Mouse (Mus musculus) embryonic facial prominence, embryonic 14.5 days (tissue): Measurements from ENCODE around the gene Rad51b. TPM values are rescaled to one million over a fixed set of nuclear protein-coding genes. Genes with fewer than 3 reads are reported as not detected.
A peak's percentile ranks its signal among the peaks of the same experiment; 100 is the strongest.

Experiments
- ATAC-seq: fragments of 200-750 bp; cut with Nextera tagmentation; 2 replicates; pipeline ENCODE4 v1.8.0; 2017; ENCODE audit warnings: low read depth, moderate number of reproducible peaks, moderate TSS enrichment
- DNase-seq: peaks from one replicate; pipeline ENCODE4 v3.0.0-alpha.2; 2015; ENCODE audit warnings: low spot score
- H3K27ac ChIP-seq: fragments of 300-500 bp; sonication (generic); replicated peaks from 2 replicates; pipeline ENCODE4 v1.5.1; 2014; ENCODE audit warnings: low read depth, mild to moderate bottlenecking, low read length, moderate library complexity
- H3K27me3 ChIP-seq: fragments of 300-500 bp; sonication (generic); replicated peaks from 2 replicates; pipeline ENCODE4 v1.6.1; 2014; ENCODE audit warnings: low read length; ENCODE audit not compliant: control insufficient read depth, insufficient read depth
- H3K36me3 ChIP-seq: fragments of 300-500 bp; sonication (generic); 2 replicates; pipeline ENCODE4 v1.6.1; 2014; ENCODE audit warnings: low read length, mixed read lengths; ENCODE audit not compliant: control insufficient read depth, insufficient read depth
- H3K4me1 ChIP-seq: fragments of 300-500 bp; sonication (generic); 2 replicates; pipeline ENCODE4 v1.6.1; 2014; ENCODE audit warnings: antibody characterized with exemption, low read length; ENCODE audit not compliant: control insufficient read depth, insufficient read depth
- H3K4me2 ChIP-seq: fragments of 300-500 bp; sonication (generic); 2 replicates; pipeline ENCODE4 v1.6.1; 2014; ENCODE audit warnings: low read depth, mild to moderate bottlenecking, low read length, moderate library complexity, mixed read lengths
- H3K4me3 ChIP-seq: fragments of 300-500 bp; sonication (generic); 2 replicates; pipeline ENCODE4 v1.5.1; 2014; ENCODE audit warnings: low read depth, mild to moderate bottlenecking, low read length
- H3K9ac ChIP-seq: fragments of 300-500 bp; sonication (generic); 2 replicates; pipeline ENCODE4 v1.6.1; 2014; ENCODE audit warnings: low read depth, mild to moderate bottlenecking, low read length, moderate library complexity, mixed read lengths
- H3K9me3 ChIP-seq: fragments of 300-500 bp; sonication (generic); 2 replicates; pipeline ENCODE4 v1.6.1; 2016; ENCODE audit warnings: low read length; ENCODE audit not compliant: control insufficient read depth
- WGBS: fragments of 180-500 bp; shearing (Covaris S2); extraction: QIAGEN DNeasy Blood & Tissue Kit; methylation state at CpG from one replicate; pipeline ENCODE4 v1.1.7; 2014; 5-methylcytosine and 5-hydroxymethylcytosine counted together
- polyA plus RNA-seq: library from polyadenylated mRNA; unstranded; fragments of >200 nt; fragmentation: Nextera tagmentation; extraction: Ambion mirVana; gene quantifications from 2 replicates; pipeline ENCODE4 v1.2.1, GENCODE M21; 2014

The Rad51b gene
- polyA plus RNA-seq, 1 experiment from 2014 or later, result 5.1 TPM

GRCm38 (mm10) chr12:79796823-79797821, 500.0 kb downstream of the Rad51b start:
- H3K4me3 ChIP-seq, result no peak overlapping the region
- peak overlapping the region; percentile 28; the same call in 1 of the 2 replicates for H3K27ac ChIP-seq
- no peaks in the 10 kb centered on the region for H3K36me3 ChIP-seq
- no peaks in the 10 kb centered on the region for H3K9me3 ChIP-seq
- H3K4me1 ChIP-seq, result no peaks in the 10 kb centered on the region
- H3K9ac ChIP-seq, result no peak overlapping the region
- no peaks in the 10 kb centered on the region for H3K27me3 ChIP-seq
- ATAC-seq (no peak), DNase-seq (no peak)
- 84% methylated on average over 18 of the region's 18 CpGs for WGBS
- no peak overlapping the region for H3K4me2 ChIP-seq

- no peak for ATAC-seq
- DNase-seq, result no peak
- Histone ChIP-seq H3K4me3 (no peak overlapping the region), H3K4me1 (no peaks in the 10 kb centered on the region), H3K4me2 (no peak overlapping the region), H3K27ac (no peak overlapping the region), H3K9me3 (no peaks in the 10 kb centered on the region), H3K9ac (no peak overlapping the region), H3K36me3 (no peaks in the 10 kb centered on the region), H3K27me3 (no peaks in the 10 kb centered on the region)
- WGBS, result 92% methylated on average over 3 of the region's 3 CpGs
Observed at GRCm38 (mm10) chr12:79798488-79798887, 501.4 kb downstream of the Rad51b start.

GRCm38 (mm10) chr12:79799370-79799769, 502.3 kb downstream of the Rad51b start:
- Histone ChIP-seq H3K4me1 (no peaks in the 10 kb centered on the region), H3K36me3 (no peaks in the 10 kb centered on the region), H3K4me3 (no peak overlapping the region), H3K4me2 (no peak overlapping the region), H3K27ac (no peak overlapping the region), H3K9ac (no peak overlapping the region), H3K27me3 (no peaks in the 10 kb centered on the region), H3K9me3 (no peaks in the 10 kb centered on the region)
- ATAC-seq, result no peak
- DNase-seq, result no peak
- 59% methylated on average over 5 of the region's 5 CpGs for WGBS

GRCm38 (mm10) chr12:79803670-79804069, 506.6 kb downstream of the Rad51b start:
- H3K4me2 ChIP-seq, result no peak overlapping the region
- no peak overlapping the region for H3K9ac ChIP-seq
- no peaks in the 10 kb centered on the region for H3K9me3 ChIP-seq
- H3K27me3 ChIP-seq, result no peaks in the 10 kb centered on the region
- no peaks in the 10 kb centered on the region for H3K36me3 ChIP-seq
- H3K27ac ChIP-seq, result no peak overlapping the region
- H3K4me1 ChIP-seq, result peaks cover 9% of the 10 kb centered on the region
- 56% methylated on average over 1 of the region's 1 CpGs for WGBS
- H3K4me3 ChIP-seq, result no peak overlapping the region
- ATAC-seq, result no peak
- DNase-seq, result no peak

- Histone ChIP-seq H3K27me3 (no peaks in the 10 kb centered on the region), H3K4me3 (no peak overlapping the region), H3K27ac (peak overlapping the region; percentile 11; the same call in 1 of the 2 replicates), H3K9ac (no peak overlapping the region), H3K9me3 (no peaks in the 10 kb centered on the region), H3K36me3 (no peaks in the 10 kb centered on the region), H3K4me2 (no peak overlapping the region), H3K4me1 (peaks cover 11% of the 10 kb centered on the region)
- peak; percentile 31; the same call in 1 of the 2 replicates for ATAC-seq
- DNase-seq, result no peak
- 33% methylated on average over 8 of the region's 8 CpGs for WGBS
Observed at GRCm38 (mm10) chr12:79804776-79805524, 507.9 kb downstream of the Rad51b start.

GRCm38 (mm10) chr12:79806990-79807389, 509.9 kb downstream of the Rad51b start:
- Histone ChIP-seq H3K9me3 (no peaks in the 10 kb centered on the region), H3K4me3 (no peak overlapping the region), H3K9ac (no peak overlapping the region), H3K4me2 (no peak overlapping the region), H3K4me1 (peaks cover 22% of the 10 kb centered on the region), H3K27ac (no peak overlapping the region), H3K36me3 (no peaks in the 10 kb centered on the region), H3K27me3 (no peaks in the 10 kb centered on the region)
- WGBS, result 61% methylated on average over 4 of the region's 4 CpGs
- ATAC-seq, result no peak
- no peak for DNase-seq

GRCm38 (mm10) chr12:79807410-79807847, 510.3 kb downstream of the Rad51b start:
- DNase-seq (no peak), ATAC-seq (no peak; the same call in 1 of the 2 replicates)
- peaks cover 22% of the 10 kb centered on the region for H3K4me1 ChIP-seq
- H3K9me3 ChIP-seq, result no peaks in the 10 kb centered on the region
- no peak overlapping the region for H3K4me3 ChIP-seq
- no peaks in the 10 kb centered on the region for H3K27me3 ChIP-seq
- 42% methylated on average over 10 of the region's 10 CpGs for WGBS
- H3K9ac ChIP-seq, result no peak overlapping the region
- H3K36me3 ChIP-seq, result no peaks in the 10 kb centered on the region
- no peak overlapping the region for H3K4me2 ChIP-seq
- 0 out of 2 replicates have a peak overlapping the region, but pooled peaks have one; percentile 2 for H3K27ac ChIP-seq

- ATAC-seq, result no peak
- Histone ChIP-seq H3K9ac (no peak overlapping the region), H3K9me3 (no peaks in the 10 kb centered on the region), H3K36me3 (no peaks in the 10 kb centered on the region), H3K4me2 (no peak overlapping the region), H3K4me3 (no peak overlapping the region), H3K4me1 (peaks cover 22% of the 10 kb centered on the region), H3K27ac (no peak overlapping the region), H3K27me3 (no peaks in the 10 kb centered on the region)
- DNase-seq, result no peak
- WGBS, result 70% methylated on average over 8 of the region's 8 CpGs
Observed at GRCm38 (mm10) chr12:79807938-79808401, 510.9 kb downstream of the Rad51b start.
